Mouse (Mus musculus): Measurements from ENCODE around the gene Gm19935. TPM values are rescaled to one million over a fixed set of nuclear protein-coding genes. Genes with fewer than 3 reads are reported as not detected.

Gm19935 gene
- polyA plus RNA-seq, 1 experiment from 2014 or later = 5.1 TPM

- Histone ChIP-seq H3K36me3 (ENCODE audit: control insufficient read depth, insufficient read depth, low read length) (no peaks in the 10 kb centered on the region), H3K4me2 (ENCODE audit: low read length) (no peak overlapping the region), H3K4me1 (ENCODE audit: control insufficient read depth, insufficient read depth, low read depth, low read length) (peaks cover 11% of the 10 kb centered on the region; the same call in 1 of the 2 replicates), H3K4me3 (ENCODE audit: low read length) (no peak overlapping the region), H3K27ac (ENCODE audit: low read depth, low read length) (no peak overlapping the region), H3K27me3 (replicated peaks; ENCODE audit: control insufficient read depth, insufficient read depth, low read length) (no peaks in the 10 kb centered on the region), H3K9me3 (ENCODE audit: control insufficient read depth, low read length) (no peaks in the 10 kb centered on the region), H3K9ac (ENCODE audit: low read depth, low read length) (no peak overlapping the region)
- ATAC-seq = no peak
- 73% methylated on average over 6 of the region's 6 CpGs for WGBS
These were observed 16.6 kb upstream of the Gm19935 start for GRCm38 (mm10) chr8:90833628-90834320.

- Histone ChIP-seq H3K9me3 (ENCODE audit: control insufficient read depth, low read length) (no peaks in the 10 kb centered on the region), H3K27me3 (replicated peaks; ENCODE audit: control insufficient read depth, insufficient read depth, low read length) (no peaks in the 10 kb centered on the region), H3K4me1 (ENCODE audit: control insufficient read depth, insufficient read depth, low read depth, low read length) (peaks cover 11% of the 10 kb centered on the region; the same call in 1 of the 2 replicates), H3K27ac (ENCODE audit: low read depth, low read length) (no peak overlapping the region), H3K9ac (ENCODE audit: low read depth, low read length) (no peak overlapping the region), H3K4me3 (ENCODE audit: low read length) (no peak overlapping the region), H3K4me2 (ENCODE audit: low read length) (no peak overlapping the region), H3K36me3 (ENCODE audit: control insufficient read depth, insufficient read depth, low read length) (no peaks in the 10 kb centered on the region)
- 41% methylated on average over 5 of the region's 5 CpGs for WGBS
- no peak for ATAC-seq
These were observed 15.5 kb upstream of the Gm19935 start for GRCm38 (mm10) chr8:90832576-90833289.

DNA sequence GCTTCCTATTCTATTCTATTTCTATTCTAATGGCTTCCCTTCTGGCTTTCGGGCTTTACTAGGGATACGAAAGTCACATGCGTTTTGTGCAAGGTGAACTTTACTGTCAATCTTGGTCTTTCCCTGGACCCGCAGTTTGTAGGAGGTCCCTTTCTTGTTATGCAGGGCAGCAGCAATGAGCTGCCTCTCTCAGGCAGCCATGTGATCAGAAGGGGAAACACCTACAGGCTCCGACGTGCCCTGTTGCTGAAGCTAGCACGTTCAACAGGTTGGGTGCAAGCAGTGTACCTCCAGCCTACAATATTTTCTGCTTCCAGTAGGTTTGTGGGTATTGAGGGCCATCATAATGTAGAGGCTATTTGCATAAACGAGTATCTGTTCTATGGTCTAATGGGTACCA is 13.8 kb upstream of the Gm19935 start:
- Histone ChIP-seq H3K4me1 (ENCODE audit: control insufficient read depth, insufficient read depth, low read depth, low read length) (peaks cover 11% of the 10 kb centered on the region; the same call in 1 of the 2 replicates), H3K9ac (ENCODE audit: low read depth, low read length) (no peak overlapping the region), H3K27ac (ENCODE audit: low read depth, low read length) (no peak overlapping the region), H3K4me2 (ENCODE audit: low read length) (no peak overlapping the region), H3K4me3 (ENCODE audit: low read length) (no peak overlapping the region), H3K36me3 (ENCODE audit: control insufficient read depth, insufficient read depth, low read length) (no peaks in the 10 kb centered on the region), H3K27me3 (replicated peaks; ENCODE audit: control insufficient read depth, insufficient read depth, low read length) (no peaks in the 10 kb centered on the region), H3K9me3 (ENCODE audit: control insufficient read depth, low read length) (no peaks in the 10 kb centered on the region)
- WGBS = 61% methylated on average over 8 of the region's 8 CpGs
- no peak for ATAC-seq

DNA sequence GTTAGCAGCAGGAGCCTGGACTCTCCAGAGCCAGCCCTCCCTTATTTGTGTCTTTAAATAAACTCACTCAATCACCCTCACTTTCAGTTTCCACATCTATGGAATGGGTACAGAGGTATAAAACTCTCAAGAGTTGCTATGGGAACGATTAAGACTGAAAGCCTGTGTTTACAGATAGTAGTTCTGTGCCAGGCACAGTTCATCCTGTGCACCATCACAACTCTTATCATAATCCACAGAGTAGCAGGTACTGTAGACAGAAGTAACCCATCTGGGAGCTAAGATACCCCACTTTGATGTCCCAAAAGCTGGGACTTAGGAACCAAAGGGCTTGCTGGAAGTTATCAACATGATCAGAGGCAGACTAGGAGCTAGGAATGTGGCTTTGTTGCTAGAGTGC is 12.6 kb upstream of the Gm19935 start:
- WGBS = 86% methylated on average over 1 of the region's 1 CpGs
- no peaks in the 10 kb centered on the region for H3K27me3 ChIP-seq (replicated peaks; ENCODE audit: control insufficient read depth, insufficient read depth, low read length)
- H3K27ac ChIP-seq (ENCODE audit: low read depth, low read length) = no peak overlapping the region
- peaks cover 11% of the 10 kb centered on the region; the same call in 1 of the 2 replicates for H3K4me1 ChIP-seq (ENCODE audit: control insufficient read depth, insufficient read depth, low read depth, low read length)
- no peak for ATAC-seq
- H3K9ac ChIP-seq (ENCODE audit: low read depth, low read length) = no peak overlapping the region
- H3K4me3 ChIP-seq (ENCODE audit: low read length) = peak overlapping the region; percentile 56; the same call in 1 of the 2 replicates
- H3K4me2 ChIP-seq (ENCODE audit: low read length) = peak overlapping the region; percentile 84
- H3K9me3 ChIP-seq (ENCODE audit: control insufficient read depth, low read length) = no peaks in the 10 kb centered on the region
- no peaks in the 10 kb centered on the region for H3K36me3 ChIP-seq (ENCODE audit: control insufficient read depth, insufficient read depth, low read length)

DNA sequence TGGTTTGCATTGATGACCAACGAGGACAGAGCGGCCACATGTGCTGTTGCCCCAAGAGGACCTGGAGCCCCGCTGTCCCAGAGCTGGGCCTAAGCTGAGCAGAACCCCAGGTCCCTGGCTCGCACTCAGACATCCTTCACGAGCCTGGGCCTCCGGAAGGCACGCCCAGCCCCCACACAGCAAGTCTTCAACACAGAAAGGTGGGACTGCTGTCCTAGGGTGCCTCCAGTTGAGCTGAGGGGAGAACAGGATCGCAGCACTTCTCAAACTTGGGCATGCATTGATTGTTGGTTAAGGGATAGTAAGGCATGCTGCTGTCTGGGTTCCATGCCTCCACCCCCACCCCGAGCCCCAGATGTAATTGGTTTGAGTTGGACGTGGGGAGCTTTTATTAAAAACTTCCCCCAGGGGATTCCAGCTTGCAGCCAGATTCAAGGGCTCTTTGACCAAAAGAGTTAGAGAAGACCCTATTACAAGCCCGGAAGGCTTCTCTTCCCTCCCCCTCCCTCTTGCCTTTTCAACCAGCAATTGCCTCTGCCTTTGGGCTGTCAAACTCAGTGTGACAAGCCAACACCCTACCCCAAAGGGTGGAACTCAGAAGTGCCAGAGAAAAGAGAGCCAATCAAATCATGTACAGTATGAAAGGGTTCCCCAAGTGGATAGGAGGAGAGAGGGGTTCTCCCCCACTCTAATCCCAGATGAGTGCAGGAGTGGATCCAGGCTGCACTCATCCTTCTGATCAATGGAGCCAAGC is 12.0 kb upstream of the Gm19935 start:
- ATAC-seq = peak; percentile 80
- Histone ChIP-seq H3K4me3 (ENCODE audit: low read length) (peak overlapping the region; percentile 56), H3K27me3 (replicated peaks; ENCODE audit: control insufficient read depth, insufficient read depth, low read length) (no peaks in the 10 kb centered on the region), H3K27ac (ENCODE audit: low read depth, low read length) (peak overlapping the region; percentile 72), H3K4me1 (ENCODE audit: control insufficient read depth, insufficient read depth, low read depth, low read length) (peaks cover 11% of the 10 kb centered on the region; the same call in 1 of the 2 replicates), H3K36me3 (ENCODE audit: control insufficient read depth, insufficient read depth, low read length) (no peaks in the 10 kb centered on the region), H3K4me2 (ENCODE audit: low read length) (peak overlapping the region; percentile 84), H3K9me3 (ENCODE audit: control insufficient read depth, low read length) (no peaks in the 10 kb centered on the region), H3K9ac (ENCODE audit: low read depth, low read length) (peak overlapping the region; percentile 75)
- WGBS = under 1% methylated on average over 11 of the region's 11 CpGs

- H3K9me3 ChIP-seq (ENCODE audit: control insufficient read depth, low read length) = no peaks in the 10 kb centered on the region
- peak within 1 kb of the TSS; percentile 84 for H3K4me2 ChIP-seq (ENCODE audit: low read length)
- peak within 1 kb of the TSS; percentile 75 for H3K9ac ChIP-seq (ENCODE audit: low read depth, low read length)
- peaks cover 11% of the 10 kb centered on the region; the same call in 1 of the 2 replicates for H3K4me1 ChIP-seq (ENCODE audit: control insufficient read depth, insufficient read depth, low read depth, low read length)
- WGBS = under 1% methylated on average over 36 of the region's 39 CpGs
- peak within 1 kb of the TSS; percentile 77 for H3K27ac ChIP-seq (ENCODE audit: low read depth, low read length)
- H3K27me3 ChIP-seq (replicated peaks; ENCODE audit: control insufficient read depth, insufficient read depth, low read length) = no peaks in the 10 kb centered on the region
- ATAC-seq = peak; percentile 96
- no peaks in the 10 kb centered on the region for H3K36me3 ChIP-seq (ENCODE audit: control insufficient read depth, insufficient read depth, low read length)
- H3K4me3 ChIP-seq (ENCODE audit: low read length) = peak within 1 kb of the TSS; percentile 56
These were observed 11.2 kb upstream of the Gm19935 start, which contains the start of gene Chd9 for GRCm38 (mm10) chr8:90828181-90828986. Gene Chd9, plus strand, starts transcription at chr8:90828352.

GRCm38 (mm10) chr8:90825459-90825871 is 8.3 kb upstream of the Gm19935 start:
- whole genome bisulfite sequencing = 89% methylated on average over 9 of the region's 9 CpGs
- Histone ChIP-seq H3K4me3 (ENCODE audit: low read length) (no peak overlapping the region), H3K36me3 (ENCODE audit: control insufficient read depth, insufficient read depth, low read length) (no peaks in the 10 kb centered on the region), H3K27ac (ENCODE audit: low read depth, low read length) (no peak overlapping the region), H3K9me3 (ENCODE audit: control insufficient read depth, low read length) (no peaks in the 10 kb centered on the region), H3K27me3 (replicated peaks; ENCODE audit: control insufficient read depth, insufficient read depth, low read length) (no peaks in the 10 kb centered on the region), H3K4me2 (ENCODE audit: low read length) (no peak overlapping the region), H3K4me1 (ENCODE audit: control insufficient read depth, insufficient read depth, low read depth, low read length) (peaks cover 11% of the 10 kb centered on the region; the same call in 1 of the 2 replicates), H3K9ac (ENCODE audit: low read depth, low read length) (no peak overlapping the region)
- no peak for ATAC-seq

DNA sequence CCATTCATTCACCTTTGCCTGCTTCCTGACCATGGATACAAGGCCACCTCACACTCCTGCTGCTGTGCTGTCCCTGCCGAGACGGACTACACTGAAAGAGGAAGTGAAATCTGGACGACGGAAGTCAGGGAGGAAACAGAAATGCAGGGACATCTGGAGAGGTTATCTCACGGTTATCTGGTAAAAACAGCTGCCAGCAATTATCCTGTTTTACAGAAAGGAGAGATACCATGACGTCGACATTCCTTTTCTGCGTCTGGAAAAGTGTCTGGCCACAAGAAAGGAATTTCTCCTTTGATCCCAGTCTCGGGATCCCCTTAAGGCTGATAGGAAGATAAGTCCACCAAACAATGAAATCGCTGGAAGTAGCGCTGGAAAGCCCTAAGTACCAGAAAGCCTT is 5.2 kb upstream of the Gm19935 start:
- Histone ChIP-seq H3K4me3 (ENCODE audit: low read length) (no peak overlapping the region), H3K9ac (ENCODE audit: low read depth, low read length) (no peak overlapping the region), H3K9me3 (ENCODE audit: control insufficient read depth, low read length) (no peaks in the 10 kb centered on the region), H3K4me2 (ENCODE audit: low read length) (no peak overlapping the region), H3K4me1 (ENCODE audit: control insufficient read depth, insufficient read depth, low read depth, low read length) (no peaks in the 10 kb centered on the region), H3K27ac (ENCODE audit: low read depth, low read length) (no peak overlapping the region), H3K27me3 (replicated peaks; ENCODE audit: control insufficient read depth, insufficient read depth, low read length) (no peaks in the 10 kb centered on the region), H3K36me3 (ENCODE audit: control insufficient read depth, insufficient read depth, low read length) (no peaks in the 10 kb centered on the region)
- ATAC-seq = no peak
- 67% methylated on average over 11 of the region's 11 CpGs for WGBS

Data from hindbrain, embryonic 16.5 days (tissue).